Mouse (Mus musculus): Measurements from ENCODE around the gene Fndc3b.
A peak's percentile ranks its signal among the peaks of the same experiment; 100 is the strongest.

Gene Fndc3b

DNA sequence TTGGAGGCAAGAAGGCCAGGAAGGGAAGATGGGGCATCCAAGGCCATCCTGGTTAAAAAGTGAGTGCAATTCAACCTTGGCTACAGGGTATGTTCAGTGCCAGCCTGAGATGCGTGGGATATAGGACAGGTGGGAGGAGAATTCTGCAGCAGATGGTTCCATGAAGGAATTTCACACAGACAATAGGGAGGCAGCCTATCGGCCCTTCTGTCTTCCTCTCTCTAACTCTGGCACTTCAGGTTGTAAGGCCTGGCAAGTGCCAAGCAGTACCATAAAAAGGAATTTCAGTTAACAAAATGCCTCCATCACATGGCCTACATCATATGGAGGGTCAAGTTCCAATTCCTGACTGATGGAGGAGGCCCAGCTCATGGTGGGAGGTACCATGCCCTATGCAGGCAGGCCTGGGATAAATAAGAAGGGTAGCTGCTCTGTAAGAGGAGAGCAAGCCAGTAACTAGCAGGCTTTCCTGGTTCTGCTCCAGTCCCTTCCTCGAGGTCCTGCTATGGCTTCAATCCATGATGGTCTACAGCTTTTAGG, 155.6 kb downstream of the Fndc3b start:
- no peak for DNase-seq (ENCODE audit: low read depth)

GRCm38 (mm10) chr3:27554325-27554724, 156.8 kb downstream of the Fndc3b start:
- DNase-seq (ENCODE audit: low read depth), result no peak

DNA sequence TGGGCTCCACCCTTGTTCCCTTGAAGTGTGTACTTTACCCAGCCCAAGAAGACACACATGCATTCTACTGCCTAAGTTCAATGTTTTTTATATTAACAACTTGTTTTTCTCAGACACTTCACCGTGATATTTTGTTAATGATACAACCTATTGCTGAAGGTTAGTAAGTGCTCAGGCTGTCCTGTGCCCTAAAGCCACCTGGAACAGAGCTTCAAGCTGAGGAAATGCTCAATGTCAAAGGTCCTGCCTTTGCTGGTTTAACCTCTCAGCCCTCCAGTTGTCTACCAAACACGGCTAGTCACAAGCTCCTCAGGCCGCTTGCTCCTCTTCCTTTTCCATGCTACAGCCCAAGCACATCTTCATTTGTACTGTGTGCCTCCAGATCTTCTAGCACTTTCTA, 157.3 kb downstream of the Fndc3b start:
- no peak for DNase-seq (ENCODE audit: low read depth)

DNA sequence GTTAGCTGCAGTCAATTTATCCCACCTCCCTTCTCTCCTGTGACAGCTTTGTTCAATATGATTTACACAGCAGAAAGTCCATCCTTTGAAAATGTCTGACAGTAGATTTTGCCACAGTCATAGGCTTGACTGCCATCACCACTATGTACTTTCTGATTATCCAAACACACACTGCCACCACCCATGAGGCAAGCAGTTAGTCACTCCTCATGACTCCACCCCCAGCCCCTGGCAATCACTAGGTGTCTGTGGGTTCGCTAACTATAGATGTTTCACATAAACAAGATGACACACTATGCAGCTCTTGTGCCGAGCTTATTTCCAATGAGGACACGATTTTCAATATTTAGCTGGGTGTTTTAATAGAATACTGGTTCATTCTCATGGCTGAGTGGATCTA, 160.1 kb downstream of the Fndc3b start:
- DNase-seq (ENCODE audit: low read depth), result no peak

- DNase-seq (ENCODE audit: low read depth), result no peak
Measured at GRCm38 (mm10) chr3:27550409-27550808, 160.7 kb downstream of the Fndc3b start.

GRCm38 (mm10) chr3:27545651-27546050, 165.5 kb downstream of the Fndc3b start:
- DNase-seq (ENCODE audit: low read depth), result no peak

- no peak for DNase-seq (ENCODE audit: low read depth)
Measured at GRCm38 (mm10) chr3:27544061-27544460, 167.0 kb downstream of the Fndc3b start.

GRCm38 (mm10) chr3:27541841-27542240, 169.3 kb downstream of the Fndc3b start:
- no peak for DNase-seq (ENCODE audit: low read depth)

- DNase-seq (ENCODE audit: low read depth), result no peak
Measured at GRCm38 (mm10) chr3:27541181-27541580, 169.9 kb downstream of the Fndc3b start.

- DNase-seq (ENCODE audit: low read depth), result no peak
Measured at GRCm38 (mm10) chr3:27534208-27534607, 176.9 kb downstream of the Fndc3b start.

DNA sequence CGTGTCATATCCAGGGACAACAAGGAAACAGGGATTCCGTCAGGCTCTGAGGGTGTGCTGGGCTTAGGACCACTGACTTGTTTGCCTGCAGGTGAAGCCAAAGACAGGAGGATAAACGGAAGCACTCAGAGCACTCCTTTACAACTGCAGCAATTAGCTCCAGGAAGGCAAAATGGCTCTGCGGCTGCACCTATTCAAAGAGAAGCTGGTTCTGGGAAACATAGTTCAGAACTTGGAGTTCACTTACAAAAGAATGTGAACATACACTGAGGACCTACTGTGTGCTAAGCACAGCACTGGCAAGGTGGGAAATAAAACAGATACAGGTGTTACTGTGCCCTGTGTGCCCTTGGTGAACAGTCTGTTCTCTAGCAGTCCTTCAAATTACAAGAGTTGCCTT, 177.4 kb downstream of the Fndc3b start:
- DNase-seq (ENCODE audit: low read depth), result no peak

DNA sequence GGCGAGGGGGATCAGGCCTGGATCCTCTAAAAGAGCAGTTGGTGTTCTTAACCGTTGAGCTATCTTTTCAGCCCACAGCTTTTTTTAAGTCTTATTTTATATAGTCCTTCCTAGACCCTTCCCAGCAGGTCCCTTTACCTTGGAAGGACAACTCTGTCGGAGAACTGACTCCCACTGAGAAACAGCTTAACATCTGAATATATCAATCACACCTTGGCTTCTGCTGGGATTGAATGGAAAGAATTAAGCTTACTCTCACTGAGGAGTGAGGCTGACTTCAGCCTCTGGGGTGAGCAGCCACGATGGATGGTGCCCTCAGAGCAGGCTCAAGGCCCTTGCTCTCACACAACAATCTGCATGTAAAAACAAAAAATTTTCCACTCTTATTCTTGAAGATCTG, 179.1 kb downstream of the Fndc3b start:
- no peak for DNase-seq (ENCODE audit: low read depth)

- DNase-seq (ENCODE audit: low read depth), result peak; percentile 41
Measured at GRCm38 (mm10) chr3:27530370-27530769, 180.7 kb downstream of the Fndc3b start.

DNA sequence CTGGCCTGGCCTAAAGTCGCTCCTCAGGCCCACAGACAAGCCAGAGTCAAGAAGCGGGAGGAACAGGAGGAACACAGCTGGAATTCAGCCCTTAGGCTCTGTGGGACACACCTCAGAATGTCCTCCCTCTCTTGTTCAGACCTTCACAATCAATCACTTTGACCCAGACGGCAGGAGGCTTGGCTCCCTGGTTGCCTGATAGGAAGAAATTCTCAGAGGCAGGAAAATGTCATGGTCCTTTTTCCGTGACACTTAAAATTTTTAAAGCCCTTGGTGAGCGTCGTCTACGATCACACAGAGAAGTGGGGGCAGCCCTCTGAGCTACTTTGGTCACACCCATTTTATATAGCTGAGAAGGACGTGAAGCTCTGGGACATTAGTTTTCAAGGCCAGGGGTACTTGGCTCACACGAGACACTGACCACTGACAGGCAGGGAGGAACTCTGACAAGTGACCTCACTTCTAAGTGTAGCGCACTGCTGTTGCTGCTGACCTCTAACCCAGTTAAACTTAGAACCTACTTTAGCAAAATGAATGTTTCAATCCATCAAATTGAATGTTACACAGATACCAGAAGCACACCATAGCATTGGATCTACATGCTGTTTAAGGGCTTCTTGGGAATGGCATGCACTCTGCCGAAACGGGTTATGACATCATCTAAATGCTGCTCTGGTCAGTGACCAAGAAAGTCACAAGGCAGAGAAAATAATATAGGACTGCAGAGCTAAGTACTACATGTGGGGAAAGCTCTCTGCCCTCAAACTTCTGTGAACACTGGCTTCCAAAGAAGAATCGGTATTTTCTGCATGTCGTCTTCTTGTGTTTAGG, 181.7 kb downstream of the Fndc3b start:
- no peak for DNase-seq (ENCODE audit: low read depth)

- DNase-seq (ENCODE audit: low read depth), result peak; percentile 25
Measured at GRCm38 (mm10) chr3:27526991-27527390, 184.1 kb downstream of the Fndc3b start.

- DNase-seq (ENCODE audit: low read depth), result no peak
Measured at GRCm38 (mm10) chr3:27523176-27523936, 187.8 kb downstream of the Fndc3b start.

GRCm38 (mm10) chr3:27520391-27520790, 190.7 kb downstream of the Fndc3b start:
- DNase-seq (ENCODE audit: low read depth), result no peak

GRCm38 (mm10) chr3:27519481-27519880, 191.6 kb downstream of the Fndc3b start:
- peak; percentile 31 for DNase-seq (ENCODE audit: low read depth)

GRCm38 (mm10) chr3:27518935-27519334, 192.2 kb downstream of the Fndc3b start:
- DNase-seq (ENCODE audit: low read depth), result peak; percentile 48

DNA sequence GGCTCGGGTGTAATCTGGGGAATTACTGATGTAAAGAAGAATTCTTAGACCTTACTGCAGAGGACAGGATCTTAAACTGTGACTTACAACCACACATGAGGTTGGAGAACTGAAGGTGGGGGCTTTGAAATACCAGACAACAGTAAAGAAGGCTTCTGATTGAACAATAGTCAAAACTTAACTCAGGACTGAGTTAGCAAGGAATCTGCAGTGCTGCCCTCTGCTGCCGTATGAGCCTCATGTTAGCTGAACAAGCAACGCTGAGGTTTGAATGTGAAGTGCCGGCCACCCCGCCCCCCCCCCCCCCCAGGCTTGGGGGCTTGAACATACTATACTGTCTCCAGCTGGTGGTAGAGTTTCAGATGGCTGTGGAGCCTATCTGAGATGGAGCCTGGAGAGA, 194.6 kb downstream of the Fndc3b start:
- DNase-seq (ENCODE audit: low read depth), result no peak

DNA sequence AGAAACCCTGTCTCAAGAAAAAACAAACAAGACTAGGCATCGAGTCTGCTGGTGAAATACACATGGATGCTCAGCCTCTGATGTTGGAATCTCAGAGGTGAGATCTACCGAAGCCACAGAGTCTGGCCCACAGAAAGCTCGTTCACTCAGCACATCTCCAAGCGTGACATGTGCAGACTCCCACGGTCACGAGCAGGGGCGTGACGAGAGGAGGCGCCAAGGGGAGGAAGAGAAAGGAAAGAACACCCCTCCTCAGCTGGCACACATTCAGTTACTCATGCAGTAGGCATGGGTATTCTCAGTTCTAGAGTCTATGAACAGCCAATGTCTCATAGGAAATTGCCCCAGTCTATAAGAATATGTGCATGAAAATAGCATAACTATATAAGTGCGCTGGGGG, 199.3 kb downstream of the Fndc3b start:
- no peak for DNase-seq (ENCODE audit: low read depth)

DNA sequence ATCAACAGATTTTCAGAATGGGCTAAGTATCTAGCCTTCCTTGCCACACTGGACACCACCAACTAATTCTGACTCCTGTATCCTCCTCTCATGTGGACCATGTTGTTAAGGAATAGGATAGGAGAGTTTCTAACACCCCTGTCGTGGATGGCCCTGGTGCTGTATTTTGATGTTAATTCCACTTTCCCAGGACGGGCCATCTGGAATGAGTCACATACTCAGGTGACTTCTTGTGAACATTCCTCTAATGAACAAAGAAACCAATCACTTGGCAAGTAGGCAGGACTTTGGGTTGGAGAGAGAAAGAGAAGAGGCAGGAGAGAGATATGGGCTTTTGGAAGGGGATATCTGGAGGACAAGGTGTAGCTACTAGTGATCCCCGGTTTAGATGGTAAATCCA, 204.2 kb downstream of the Fndc3b start:
- DNase-seq (ENCODE audit: low read depth), result no peak

DNA sequence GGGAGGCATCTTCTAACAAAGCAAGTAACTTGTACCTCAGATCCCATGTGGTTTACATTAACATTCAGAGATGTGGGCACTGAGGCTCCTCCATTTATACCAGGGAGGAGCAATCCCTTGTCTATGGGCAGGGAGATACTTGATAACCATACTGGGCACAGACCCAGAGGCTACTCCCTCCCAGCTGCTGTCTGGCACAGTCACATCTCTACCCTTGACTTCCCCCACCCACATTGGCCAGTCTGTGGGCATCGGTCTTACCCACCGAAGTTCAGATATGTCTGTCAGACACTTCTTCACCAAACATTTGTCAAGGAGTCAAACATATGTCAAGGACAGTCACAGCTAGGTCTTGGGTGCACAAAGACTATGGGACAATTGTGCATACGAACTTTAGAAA, 205.5 kb downstream of the Fndc3b start:
- no peak for DNase-seq (ENCODE audit: low read depth)

Data from fibroblast of lung, adult 2 months (primary cell).